8 mouse cellular contexts compared by ENCODE assay signal in genomic region chr3:107582875-107583767, GRCm38 (mm10). TPM values are rescaled to one million over a fixed set of nuclear protein-coding genes. Genes with fewer than 3 reads are reported as not detected.
A peak's percentile ranks its signal among the peaks of the same experiment; 100 is the strongest.
DNase-seq lines count a peak whose midpoint lies in the region; ATAC-seq and TF ChIP-seq lines count a peak whose summit lies in the region.

No protein-coding gene starts in this region.

- H3K9me3 ChIP-seq in heart, embryonic 13.5 days = no peaks in the 10 kb centered on the region
- no peaks in the 10 kb centered on the region for H3K9me3 ChIP-seq in limb, embryonic 13.5 days

- peak; percentile 17 to 57 for DNase-seq in adrenal gland, adult (ENCODE audit: inconsistent age in 2 of 2, low spot score in 1 of 2)
- no peak for DNase-seq in adrenal gland, adult 18-20 months (ENCODE audit: low spot score in 2 of 2)
- DNase-seq in ES-CJ7 (ENCODE audit: low read depth, low spot score) = peak; percentile 16
- DNase-seq in left cerebral cortex, adult 9 months (ENCODE audit: low spot score in 2 of 2) = no peak
- DNase-seq in thymus, adult 2 months = no peak

- H3K27me3 ChIP-seq in heart, embryonic 13.5 days (replicated peaks) = peaks cover 97% of the 10 kb centered on the region
- peaks cover 93% of the 10 kb centered on the region for H3K27me3 ChIP-seq in limb, embryonic 13.5 days
- H3K27me3 ChIP-seq in thymus, adult 2 months (ENCODE audit: control insufficient read depth, insufficient read depth, low read length) = peaks cover 25% of the 10 kb centered on the region

- H3K4me1 ChIP-seq in heart, embryonic 13.5 days = peaks cover 22% of the 10 kb centered on the region
- H3K4me1 ChIP-seq in limb, embryonic 13.5 days = peaks cover 56% of the 10 kb centered on the region
- H3K4me1 ChIP-seq in olfactory bulb, adult 2 months (ENCODE audit: control insufficient read depth, insufficient read depth, low read length) = peaks cover 7% of the 10 kb centered on the region; the same call in 1 of the 2 replicates
- H3K4me1 ChIP-seq in thymus, adult 2 months (replicated peaks; ENCODE audit: control insufficient read depth, insufficient read depth, low read length) = no peaks in the 10 kb centered on the region; the same call in 1 of the 2 replicates

- H3K36me3 ChIP-seq in heart, embryonic 13.5 days = no peaks in the 10 kb centered on the region
- H3K36me3 ChIP-seq in limb, embryonic 13.5 days = no peaks in the 10 kb centered on the region
- no peaks in the 10 kb centered on the region for H3K36me3 ChIP-seq in thymus, adult 2 months (ENCODE audit: control insufficient read depth, insufficient read depth, low read length)

- TF ChIP-seq CTCF in olfactory bulb, adult 2 months (IDR thresholded peaks at IDR 0.05; ENCODE audit: insufficient read depth, low read depth, low read length) = no peak
- no peak for TF ChIP-seq CTCF in thymus, adult 2 months (IDR thresholded peaks at IDR 0.05; ENCODE audit: borderline replicate concordance, control insufficient read depth, extremely low read depth, insufficient read depth, low read length, poor library complexity)

- TF ChIP-seq POLR2A in olfactory bulb, adult 2 months (IDR thresholded peaks at IDR 0.05; ENCODE audit: insufficient read depth, low read depth, low read length) = no peak
- TF ChIP-seq POLR2A in thymus, adult 2 months (IDR thresholded peaks at IDR 0.05; ENCODE audit: control insufficient read depth, extremely low read depth, insufficient read depth, low read length, poor library complexity) = no peak

- H3K4me2 ChIP-seq in heart, embryonic 13.5 days = peak overlapping the region; percentile 79
- peak overlapping the region; percentile 83 for H3K4me2 ChIP-seq in limb, embryonic 13.5 days (replicated peaks)

- peak overlapping the region; percentile 67 for H3K9ac ChIP-seq in heart, embryonic 13.5 days
- peak overlapping the region; percentile 58 for H3K9ac ChIP-seq in limb, embryonic 13.5 days

- 1% methylated on average over 65 of the region's 65 CpGs for WGBS in heart, embryonic 13.5 days
- WGBS in limb, embryonic 13.5 days = under 1% methylated on average over 65 of the region's 65 CpGs
- WGBS in olfactory bulb, adult 2 months = 4% methylated on average over 65 of the region's 65 CpGs
- WGBS in thymus, adult 2 months = 6% methylated on average over 65 of the region's 65 CpGs

- no peak for ATAC-seq in heart, embryonic 13.5 days (ENCODE audit: extremely low read depth, insufficient number of reproducible peaks, low FRiP score, low TSS enrichment)
- no peak for ATAC-seq in limb, embryonic 13.5 days (ENCODE audit: low FRiP score, low read depth)

- H3K4me3 ChIP-seq in heart, embryonic 13.5 days = peak overlapping the region; percentile 50
- H3K4me3 ChIP-seq in limb, embryonic 13.5 days = peak overlapping the region; percentile 49
- H3K4me3 ChIP-seq in olfactory bulb, adult 2 months (ENCODE audit: insufficient read depth, low read depth, low read length) = peak overlapping the region; percentile 14
- H3K4me3 ChIP-seq in thymus, adult 2 months (ENCODE audit: control insufficient read depth, insufficient read depth, low read length) = no peak overlapping the region

- no peak overlapping the region for H3K27ac ChIP-seq in heart, embryonic 13.5 days (replicated peaks)
- H3K27ac ChIP-seq in limb, embryonic 13.5 days = no peak overlapping the region
- H3K27ac ChIP-seq in olfactory bulb, adult 2 months (ENCODE audit: insufficient read depth, low read depth, low read length) = no peak overlapping the region
- H3K27ac ChIP-seq in thymus, adult 2 months (ENCODE audit: control insufficient read depth, insufficient read depth, low read length) = no peak overlapping the region

RNA-seq across cellular contexts. Expression of gene Alx3, which starts 11.7 kb away (rescaled TPM):
- not detected for total RNA-seq in adrenal gland, adult 18-20 months (2021)
- polyA plus RNA-seq in heart, embryonic 13.5 days (2015; fragmentation: Nextera tagmentation; extraction: Ambion mirVana) = 0.28 and 0.53 TPM in 2 replicates
- 11.5 and 13.7 TPM in 2 replicates for polyA plus RNA-seq in limb, embryonic 13.5 days (2015; fragmentation: Nextera tagmentation; extraction: Ambion mirVana)
- polyA plus RNA-seq in olfactory bulb, adult 2 months (2012; ENCODE audit: insufficient read depth, insufficient read length, low replicate concordance, missing spikeins) = not detected in 2 replicates
- polyA plus RNA-seq in thymus, adult 2 months (2012; rRNA removed) = 0.20 and 0.27 TPM in 2 replicates

RNA-seq across cellular contexts. Expression of gene Ubl4b, which starts 28.2 kb away (rescaled TPM):
- total RNA-seq in adrenal gland, adult 18-20 months (2021) = not detected
- polyA plus RNA-seq in heart, embryonic 13.5 days (2015; fragmentation: Nextera tagmentation; extraction: Ambion mirVana) = not detected in 2 replicates
- 0.14 TPM in 1 of 2 replicates, not detected in the other for polyA plus RNA-seq in limb, embryonic 13.5 days (2015; fragmentation: Nextera tagmentation; extraction: Ambion mirVana)
- not detected in 2 replicates for polyA plus RNA-seq in olfactory bulb, adult 2 months (2012; ENCODE audit: insufficient read depth, insufficient read length, low replicate concordance, missing spikeins)
- 0.07 and 0.09 TPM in 2 replicates for polyA plus RNA-seq in thymus, adult 2 months (2012; rRNA removed)

RNA-seq across cellular contexts. Expression of gene Gm10961, which starts 48.0 kb away (rescaled TPM):
- not detected for total RNA-seq in adrenal gland, adult 18-20 months (2021)
- polyA plus RNA-seq in heart, embryonic 13.5 days (2015; fragmentation: Nextera tagmentation; extraction: Ambion mirVana) = not detected in 2 replicates
- not detected in 2 replicates for polyA plus RNA-seq in limb, embryonic 13.5 days (2015; fragmentation: Nextera tagmentation; extraction: Ambion mirVana)
- polyA plus RNA-seq in olfactory bulb, adult 2 months (2012; ENCODE audit: insufficient read depth, insufficient read length, low replicate concordance, missing spikeins) = not detected in 2 replicates
- not detected in 2 replicates for polyA plus RNA-seq in thymus, adult 2 months (2012; rRNA removed)

RNA-seq across cellular contexts. Expression of gene Strip1, which starts 48.4 kb away (rescaled TPM):
- 10 to 100 TPM; 28.2 to 34.6 TPM for total RNA-seq in adrenal gland, adult 18-20 months (2021)
- polyA plus RNA-seq in heart, embryonic 13.5 days (2015; fragmentation: Nextera tagmentation; extraction: Ambion mirVana) = 36.3 and 37.3 TPM in 2 replicates
- polyA plus RNA-seq in limb, embryonic 13.5 days (2015; fragmentation: Nextera tagmentation; extraction: Ambion mirVana) = 62.5 and 68.4 TPM in 2 replicates
- not detected in 2 replicates for polyA plus RNA-seq in olfactory bulb, adult 2 months (2012; ENCODE audit: insufficient read depth, insufficient read length, low replicate concordance, missing spikeins)
- 75.7 and 86.7 TPM in 2 replicates for polyA plus RNA-seq in thymus, adult 2 months (2012; rRNA removed)

Comparison
In these comparisons a context has a peak if more than half of its experiments do, and no peak if none do; other contexts are left out.
1. DNase-seq: peak in adrenal gland, adult (2 of 2) and ES-CJ7 (single experiment); none in adrenal gland, adult 18-20 months (0 of 2), left cerebral cortex, adult 9 months (0 of 2) and thymus, adult 2 months (single experiment).